ENCODE assay signal across 13 mouse cellular contexts in the genomic region with DNA sequence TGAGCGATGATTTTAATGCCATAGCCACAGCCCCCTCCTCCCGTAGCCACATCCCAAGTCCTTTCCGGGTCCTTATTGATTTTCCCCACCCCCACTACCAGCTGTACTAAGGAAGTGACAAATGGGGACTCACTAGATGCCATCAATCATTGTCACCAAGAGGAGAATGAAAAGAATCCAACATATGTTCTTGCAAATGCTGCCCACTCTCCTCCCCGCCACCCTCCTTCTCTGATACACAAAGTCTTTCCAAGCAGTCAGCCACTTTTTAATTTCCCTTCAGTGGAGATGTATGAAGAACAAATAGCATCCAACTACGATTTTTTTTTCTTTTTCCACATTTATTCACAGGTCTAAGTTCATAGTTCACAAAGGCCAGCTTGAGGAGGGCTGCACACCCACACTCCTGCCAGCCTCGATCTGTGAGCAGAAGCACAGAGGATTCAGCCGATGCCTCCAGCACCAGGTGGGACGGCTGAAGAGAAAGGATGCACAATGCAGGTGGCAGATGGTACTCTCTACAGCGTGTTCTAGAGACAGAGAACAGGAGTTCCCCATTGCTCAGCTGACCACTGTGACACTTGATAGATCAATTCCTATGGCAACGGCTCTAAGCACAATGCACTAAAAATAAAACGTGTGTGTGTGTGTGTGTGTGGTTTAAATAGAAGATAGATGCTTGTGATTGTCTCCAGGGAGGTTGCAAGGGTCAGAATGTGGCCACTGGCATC.
A peak's percentile ranks its signal among the peaks of the same experiment; 100 is the strongest.
DNase-seq lines count a peak whose midpoint lies in the region; ATAC-seq and TF ChIP-seq lines count a peak whose summit lies in the region.
"Had no signal": no experiment of that assay in that cellular context is flagged by ENCODE, and none has a peak within 500 bp of the region (broad histone marks: within the 10 kb centered on the region; RNA-seq: fewer than 3 reads in every experiment).

No protein-coding gene starts in this region.

- DNase-seq in layer of hippocampus, adult 11-12 months (ENCODE audit: low spot score): peak; percentile 67
- DNase-seq in layer of hippocampus, adult 9-10 months (ENCODE audit: low spot score): no peak
- DNase-seq in cerebellum, postnatal 36 days: peak; percentile 29 to 30
- no peak for DNase-seq in kidney, adult 2 months
- no peak for DNase-seq in spleen, postnatal 4 days (ENCODE audit: low spot score in 2 of 2)
- DNase-seq: adrenal gland, postnatal 14 days; heart, adult 11 months; right cerebral cortex, postnatal 14 days had no signal

- WGBS in hindbrain, embryonic 12.5 days: 21% methylated on average over 11 of the region's 11 CpGs
- WGBS in midbrain, embryonic 15.5 days: 33% methylated on average over 11 of the region's 11 CpGs
- 59% methylated on average over 11 of the region's 11 CpGs for WGBS in kidney, adult 2 months

- no peaks in the 10 kb centered on the region for H3K36me3 ChIP-seq in hindbrain, embryonic 12.5 days
- no peaks in the 10 kb centered on the region for H3K36me3 ChIP-seq in midbrain, embryonic 15.5 days (replicated peaks)
- no peaks in the 10 kb centered on the region for H3K36me3 ChIP-seq in kidney, adult 2 months (ENCODE audit: control insufficient read depth, insufficient read depth, low read length)

- peak; percentile 80 for ATAC-seq in hindbrain, embryonic 12.5 days (ENCODE audit: low FRiP score)
- 0 out of 2 replicates have a peak, but pooled peaks have one; percentile 44 for ATAC-seq in midbrain, embryonic 15.5 days (replicated peaks)
- no peak for ATAC-seq in activated CD4-positive, CD25-positive, alpha-beta regulatory T cell, adult 4 months

- H3K9me3 ChIP-seq in hindbrain, embryonic 12.5 days (replicated peaks): no peaks in the 10 kb centered on the region
- H3K9me3 ChIP-seq in midbrain, embryonic 15.5 days: no peaks in the 10 kb centered on the region

- H3K27ac ChIP-seq in hindbrain, embryonic 12.5 days: peak overlapping the region; percentile 36
- H3K27ac ChIP-seq in midbrain, embryonic 15.5 days: no peak overlapping the region
- no peak overlapping the region for H3K27ac ChIP-seq in kidney, adult 2 months (ENCODE audit: insufficient read depth, low read depth, low read length)
- H3K27ac ChIP-seq: liver, embryonic 14.5 days; stomach, postnatal 0 days had no signal

- TF ChIP-seq POLR2A in kidney, adult 2 months (IDR thresholded peaks at IDR 0.05; ENCODE audit: low read depth, low read length): no peak

- H3K4me3 ChIP-seq in hindbrain, embryonic 12.5 days: no peak overlapping the region
- H3K4me3 ChIP-seq in midbrain, embryonic 15.5 days: no peak overlapping the region
- H3K4me3 ChIP-seq in kidney, adult 2 months (ENCODE audit: insufficient read depth, low read depth, low read length): no peak overlapping the region

- H3K27me3 ChIP-seq in hindbrain, embryonic 12.5 days: no peaks in the 10 kb centered on the region
- H3K27me3 ChIP-seq in midbrain, embryonic 15.5 days (replicated peaks): no peaks in the 10 kb centered on the region
- no peaks in the 10 kb centered on the region for H3K27me3 ChIP-seq in kidney, adult 2 months (replicated peaks; ENCODE audit: control insufficient read depth, insufficient read depth, low read length)

- TF ChIP-seq CTCF in kidney, adult 2 months (conservative IDR thresholded peaks at IDR 0.05; ENCODE audit: insufficient read depth, insufficient read length, low read depth, low read length): no peak

- no peak overlapping the region for H3K9ac ChIP-seq in hindbrain, embryonic 12.5 days
- H3K9ac ChIP-seq in midbrain, embryonic 15.5 days: no peak overlapping the region
- H3K9ac ChIP-seq: liver, embryonic 14.5 days had no signal

- peak overlapping the region; percentile 27; the same call in 1 of the 2 replicates for H3K4me2 ChIP-seq in hindbrain, embryonic 12.5 days (replicated peaks)
- H3K4me2 ChIP-seq in midbrain, embryonic 15.5 days: no peak overlapping the region

- peaks cover 50% of the 10 kb centered on the region for H3K4me1 ChIP-seq in hindbrain, embryonic 12.5 days
- H3K4me1 ChIP-seq in midbrain, embryonic 15.5 days: no peaks in the 10 kb centered on the region
- H3K4me1 ChIP-seq in kidney, adult 2 months (ENCODE audit: control insufficient read depth, insufficient read depth, low read length): peaks cover 11% of the 10 kb centered on the region; the same call in 1 of the 2 replicates

Comparison
In these comparisons a context has a peak if more than half of its experiments do, and no peak if none do; other contexts are left out.
1. DNase-seq: peak in layer of hippocampus, adult 11-12 months (single experiment) and cerebellum, postnatal 36 days (2 of 2); none in layer of hippocampus, adult 9-10 months (single experiment), kidney, adult 2 months (single experiment) and spleen, postnatal 4 days (0 of 2).